Mouse (Mus musculus): ENCODE measurements around the gene Acvr1.
A peak's percentile ranks its signal among the peaks of the same experiment; 100 is the strongest.

Gene Acvr1

GRCm38 (mm10) chr2:58377417-58378130, 189.4 kb downstream of the Acvr1 start:
- no peak for DNase-seq

- DNase-seq: no peak
Measured at GRCm38 (mm10) chr2:58366196-58366595, 200.8 kb downstream of the Acvr1 start.

- no peak for DNase-seq
Measured at GRCm38 (mm10) chr2:58361361-58362046, 205.5 kb downstream of the Acvr1 start.

- DNase-seq: no peak
Measured at GRCm38 (mm10) chr2:58358132-58358460, 208.9 kb downstream of the Acvr1 start.

- peak; percentile 19 to 27 for DNase-seq
Measured at GRCm38 (mm10) chr2:58357414-58358131, 209.4 kb downstream of the Acvr1 start, which contains the start of gene Acvr1c. Acvr1c (minus strand) TSS chr2:58357895.

- peak in 1 of 2 experiments; percentile 2 for DNase-seq
Measured at GRCm38 (mm10) chr2:58357068-58357413, 209.9 kb downstream of the Acvr1 start.

GRCm38 (mm10) chr2:58354389-58354788, 212.6 kb downstream of the Acvr1 start:
- no peak for DNase-seq

- DNase-seq: no peak
Measured at GRCm38 (mm10) chr2:58352846-58353245, 214.1 kb downstream of the Acvr1 start.

- DNase-seq: no peak
Measured at GRCm38 (mm10) chr2:58350657-58351056, 216.3 kb downstream of the Acvr1 start.
